Mouse (Mus musculus): ENCODE measurements at regions not wholly inside any gene's neighbourhood (a gene's known extent, or its start where the extent isn't known, plus 50 kb on each side); places are given as distances from the start of the nearest gene placed in this dataset.

- peak; percentile 60; the same call in 1 of the 2 replicates for ATAC-seq (replicated peaks)
- Histone ChIP-seq H3K27ac (no peak overlapping the region), H3K9ac (no peak overlapping the region)
Observed at GRCm38 (mm10) chr5:39417121-39417844, 338.0 kb downstream of the Hs3st1 start.

GRCm38 (mm10) chr5:39416597-39417023 is 338.7 kb downstream of the Hs3st1 start:
- H3K9ac ChIP-seq: no peak overlapping the region
- no peaks in the 10 kb centered on the region for H3K9me3 ChIP-seq
- H3K4me2 ChIP-seq: no peak overlapping the region
- no peak for ATAC-seq (replicated peaks)
- no peak overlapping the region for H3K4me3 ChIP-seq
- H3K27ac ChIP-seq: no peak overlapping the region
- 44% methylated on average over 2 of the region's 2 CpGs for WGBS
- no peaks in the 10 kb centered on the region for H3K4me1 ChIP-seq
- H3K27me3 ChIP-seq (replicated peaks): no peaks in the 10 kb centered on the region
- H3K36me3 ChIP-seq (replicated peaks): no peaks in the 10 kb centered on the region

More at GRCm38 (mm10) chr5:39417121-39417844, 338.0 kb downstream of the Hs3st1 start:
- no peaks in the 10 kb centered on the region for H3K36me3 ChIP-seq (replicated peaks)
- no peaks in the 10 kb centered on the region for H3K9me3 ChIP-seq
- H3K4me2 ChIP-seq: no peak overlapping the region
- 43% methylated on average over 11 of the region's 11 CpGs for WGBS
- no peak overlapping the region for H3K4me3 ChIP-seq
- H3K27me3 ChIP-seq (replicated peaks): no peaks in the 10 kb centered on the region
- no peaks in the 10 kb centered on the region for H3K4me1 ChIP-seq

GRCm38 (mm10) chr5:39412756-39413155 is 342.5 kb downstream of the Hs3st1 start:
- 45% methylated on average over 5 of the region's 5 CpGs for WGBS
- ATAC-seq (replicated peaks): no peak
- Histone ChIP-seq H3K4me1 (no peaks in the 10 kb centered on the region), H3K4me2 (no peak overlapping the region), H3K36me3 (replicated peaks) (no peaks in the 10 kb centered on the region), H3K9me3 (no peaks in the 10 kb centered on the region), H3K9ac (no peak overlapping the region), H3K4me3 (no peak overlapping the region), H3K27ac (no peak overlapping the region), H3K27me3 (replicated peaks) (no peaks in the 10 kb centered on the region)

- Histone ChIP-seq H3K9me3 (no peaks in the 10 kb centered on the region), H3K9ac (no peak overlapping the region), H3K27ac (no peak overlapping the region), H3K4me2 (no peak overlapping the region), H3K27me3 (replicated peaks) (no peaks in the 10 kb centered on the region), H3K4me1 (no peaks in the 10 kb centered on the region), H3K4me3 (no peak overlapping the region), H3K36me3 (replicated peaks) (no peaks in the 10 kb centered on the region)
- peak; percentile 75 for ATAC-seq (replicated peaks)
Observed at GRCm38 (mm10) chr5:39390391-39390987, 364.8 kb downstream of the Hs3st1 start.

GRCm38 (mm10) chr5:39384410-39384809 is 370.9 kb downstream of the Hs3st1 start:
- Histone ChIP-seq H3K36me3 (replicated peaks) (no peaks in the 10 kb centered on the region), H3K4me1 (no peaks in the 10 kb centered on the region), H3K9me3 (no peaks in the 10 kb centered on the region), H3K4me3 (no peak overlapping the region), H3K4me2 (no peak overlapping the region), H3K9ac (no peak overlapping the region), H3K27me3 (replicated peaks) (no peaks in the 10 kb centered on the region), H3K27ac (no peak overlapping the region)
- no peak for ATAC-seq (replicated peaks)
- 97% methylated on average over 2 of the region's 2 CpGs for WGBS

GRCm38 (mm10) chr5:39374199-39374598 is 381.1 kb downstream of the Hs3st1 start:
- WGBS: 92% methylated on average over 3 of the region's 3 CpGs
- Histone ChIP-seq H3K36me3 (replicated peaks) (no peaks in the 10 kb centered on the region), H3K4me3 (no peak overlapping the region), H3K27me3 (replicated peaks) (no peaks in the 10 kb centered on the region), H3K4me1 (no peaks in the 10 kb centered on the region), H3K9ac (no peak overlapping the region), H3K9me3 (no peaks in the 10 kb centered on the region), H3K27ac (no peak overlapping the region), H3K4me2 (no peak overlapping the region)
- ATAC-seq (replicated peaks): no peak

GRCm38 (mm10) chr5:39348680-39349079 is 406.6 kb downstream of the Hs3st1 start:
- ATAC-seq (replicated peaks): no peak

GRCm38 (mm10) chr5:39347019-39347418 is 408.3 kb downstream of the Hs3st1 start:
- no peak for ATAC-seq (replicated peaks)
- no peaks in the 10 kb centered on the region for H3K27me3 ChIP-seq (replicated peaks)
- no peaks in the 10 kb centered on the region for H3K36me3 ChIP-seq (replicated peaks)
- WGBS: 57% methylated on average over 3 of the region's 3 CpGs
- no peak overlapping the region for H3K27ac ChIP-seq
- no peak overlapping the region for H3K9ac ChIP-seq
- H3K4me1 ChIP-seq: no peaks in the 10 kb centered on the region
- no peak overlapping the region for H3K4me3 ChIP-seq
- no peak overlapping the region for H3K4me2 ChIP-seq
- no peaks in the 10 kb centered on the region for H3K9me3 ChIP-seq

More at GRCm38 (mm10) chr5:39348680-39349079, 406.6 kb downstream of the Hs3st1 start:
- Histone ChIP-seq H3K4me3 (no peak overlapping the region), H3K36me3 (replicated peaks) (no peaks in the 10 kb centered on the region), H3K27me3 (replicated peaks) (no peaks in the 10 kb centered on the region), H3K4me2 (no peak overlapping the region), H3K27ac (no peak overlapping the region), H3K4me1 (no peaks in the 10 kb centered on the region), H3K9ac (no peak overlapping the region), H3K9me3 (no peaks in the 10 kb centered on the region)
- 85% methylated on average over 3 of the region's 3 CpGs for WGBS

- Histone ChIP-seq H3K4me3 (no peak overlapping the region), H3K27ac (no peak overlapping the region), H3K4me1 (no peaks in the 10 kb centered on the region), H3K4me2 (no peak overlapping the region), H3K9ac (no peak overlapping the region), H3K36me3 (replicated peaks) (no peaks in the 10 kb centered on the region), H3K9me3 (no peaks in the 10 kb centered on the region), H3K27me3 (replicated peaks) (no peaks in the 10 kb centered on the region)
- no peak for ATAC-seq (replicated peaks)
- 92% methylated on average over 1 of the region's 1 CpGs for WGBS
Observed at GRCm38 (mm10) chr5:39337917-39338316, 417.4 kb downstream of the Hs3st1 start.

- Histone ChIP-seq H3K36me3 (replicated peaks) (no peaks in the 10 kb centered on the region), H3K9me3 (no peaks in the 10 kb centered on the region), H3K4me2 (no peak overlapping the region), H3K9ac (no peak overlapping the region), H3K4me3 (no peak overlapping the region), H3K27me3 (replicated peaks) (no peaks in the 10 kb centered on the region), H3K4me1 (no peaks in the 10 kb centered on the region), H3K27ac (no peak overlapping the region)
- ATAC-seq (replicated peaks): no peak
- WGBS: 96% methylated on average over 2 of the region's 2 CpGs
Observed at GRCm38 (mm10) chr5:39336484-39336985, 418.7 kb downstream of the Hs3st1 start.

GRCm38 (mm10) chr5:39335321-39335720 is 420.0 kb downstream of the Hs3st1 start:
- H3K4me2 ChIP-seq: no peak overlapping the region
- no peaks in the 10 kb centered on the region for H3K9me3 ChIP-seq
- 87% methylated on average over 2 of the region's 2 CpGs for whole genome bisulfite sequencing
- H3K27ac ChIP-seq: no peak overlapping the region
- no peak overlapping the region for H3K4me3 ChIP-seq
- no peak for ATAC-seq (replicated peaks)
- H3K4me1 ChIP-seq: no peaks in the 10 kb centered on the region
- H3K9ac ChIP-seq: no peak overlapping the region
- H3K27me3 ChIP-seq (replicated peaks): no peaks in the 10 kb centered on the region
- no peaks in the 10 kb centered on the region for H3K36me3 ChIP-seq (replicated peaks)

- 76% methylated on average over 1 of the region's 1 CpGs for WGBS
- no peak for ATAC-seq (replicated peaks)
Observed at GRCm38 (mm10) chr5:39334241-39334640, 421.0 kb downstream of the Hs3st1 start.

GRCm38 (mm10) chr5:39325399-39325798 is 429.9 kb downstream of the Hs3st1 start:
- no peak overlapping the region for H3K27ac ChIP-seq
- no peaks in the 10 kb centered on the region for H3K27me3 ChIP-seq (replicated peaks)
- 79% methylated on average over 2 of the region's 2 CpGs for WGBS
- H3K4me1 ChIP-seq: no peaks in the 10 kb centered on the region
- no peak overlapping the region for H3K4me2 ChIP-seq
- no peak overlapping the region for H3K9ac ChIP-seq
- no peak overlapping the region for H3K4me3 ChIP-seq
- ATAC-seq (replicated peaks): no peak
- H3K9me3 ChIP-seq: no peaks in the 10 kb centered on the region
- no peaks in the 10 kb centered on the region for H3K36me3 ChIP-seq (replicated peaks)

More at GRCm38 (mm10) chr5:39334241-39334640, 421.0 kb downstream of the Hs3st1 start:
- Histone ChIP-seq H3K9ac (no peak overlapping the region), H3K4me1 (no peaks in the 10 kb centered on the region), H3K36me3 (replicated peaks) (no peaks in the 10 kb centered on the region), H3K27ac (no peak overlapping the region), H3K9me3 (no peaks in the 10 kb centered on the region), H3K4me2 (no peak overlapping the region), H3K4me3 (no peak overlapping the region), H3K27me3 (replicated peaks) (no peaks in the 10 kb centered on the region)
